Mouse (Mus musculus) lung, embryonic 15.5 days (tissue): ENCODE data around the gene Cul3. TPM values are rescaled to one million over a fixed set of nuclear protein-coding genes. Genes with fewer than 3 reads are reported as not detected.

ENCODE experiments used
- ATAC-seq: fragments of 200-750 bp; cut with Nextera tagmentation; 2 replicates; pipeline ENCODE4 v1.8.0; 2017; ENCODE audit warnings: moderate number of reproducible peaks, borderline replicate concordance; ENCODE audit not compliant: low FRiP score, low TSS enrichment; ENCODE audit errors: extremely low read depth
- H3K27ac ChIP-seq: fragments of 300-500 bp; sonication (generic); 2 replicates; pipeline ENCODE4 v1.5.1; 2015; ENCODE audit warnings: moderate library complexity, mild to moderate bottlenecking, inconsistent platforms
- H3K27me3 ChIP-seq: fragments of 300-500 bp; sonication (generic); 2 replicates; pipeline ENCODE4 v1.6.1; 2015; ENCODE audit warnings: inconsistent platforms
- H3K36me3 ChIP-seq: fragments of 300-500 bp; sonication (generic); 2 replicates; pipeline ENCODE4 v1.6.1; 2015; ENCODE audit warnings: inconsistent platforms
- H3K4me1 ChIP-seq: fragments of 300-500 bp; sonication (generic); 2 replicates; pipeline ENCODE4 v1.6.1; 2015; ENCODE audit warnings: inconsistent platforms
- H3K4me2 ChIP-seq: fragments of 300-500 bp; sonication (generic); 2 replicates; pipeline ENCODE4 v1.6.1; 2015; ENCODE audit warnings: inconsistent platforms, mild to moderate bottlenecking, moderate library complexity
- H3K4me3 ChIP-seq: fragments of 300-500 bp; sonication (generic); 2 replicates; pipeline ENCODE4 v1.5.1; 2015; ENCODE audit warnings: mild to moderate bottlenecking, inconsistent platforms
- H3K9ac ChIP-seq: fragments of 300-500 bp; sonication (generic); 2 replicates; pipeline ENCODE4 v1.6.1; 2015; ENCODE audit warnings: inconsistent platforms
- H3K9me3 ChIP-seq: fragments of 300-500 bp; sonication (generic); 2 replicates; pipeline ENCODE4 v1.6.1; 2016; ENCODE audit warnings: inconsistent platforms
- WGBS: fragments of 180-500 bp; shearing (Covaris S2); methylation state at CpG from one replicate; pipeline ENCODE4 v1.1.7; 2015; 5-methylcytosine and 5-hydroxymethylcytosine counted together
- polyA plus RNA-seq: library from polyadenylated mRNA; unstranded; fragments of >200 nt; fragmentation: Nextera tagmentation; extraction: Ambion mirVana; gene quantifications from 2 replicates; pipeline ENCODE4 v1.2.1, GENCODE M21; 2015

Cul3 gene
- polyA plus RNA-seq, 1 experiment from 2014 or later: 30.8 TPM

- Histone ChIP-seq H3K4me2 (no peak overlapping the region), H3K27me3 (no peaks in the 10 kb centered on the region), H3K36me3 (peaks cover 3% of the 10 kb centered on the region; the same call in 1 of the 2 replicates), H3K4me3 (no peak overlapping the region), H3K27ac (no peak overlapping the region), H3K4me1 (no peaks in the 10 kb centered on the region), H3K9ac (no peak overlapping the region), H3K9me3 (no peaks in the 10 kb centered on the region)
- WGBS: 81% methylated on average over 1 of the region's 1 CpGs
- ATAC-seq: no peak
These were observed 79.8 kb downstream of the Cul3 start for GRCm38 (mm10) chr1:80260443-80260842.

- 63% methylated on average over 4 of the region's 4 CpGs for WGBS
- H3K9ac ChIP-seq: no peak overlapping the region
- H3K4me2 ChIP-seq: no peak overlapping the region
- no peak overlapping the region for H3K4me3 ChIP-seq
- ATAC-seq: no peak
- H3K27me3 ChIP-seq: no peaks in the 10 kb centered on the region
- no peaks in the 10 kb centered on the region; the same call in 1 of the 2 replicates for H3K36me3 ChIP-seq
- H3K27ac ChIP-seq: no peak overlapping the region
- no peaks in the 10 kb centered on the region for H3K4me1 ChIP-seq
- H3K9me3 ChIP-seq: no peaks in the 10 kb centered on the region
These were observed 81.6 kb downstream of the Cul3 start for GRCm38 (mm10) chr1:80258632-80259031.

GRCm38 (mm10) chr1:80253309-80253708 lies 87.0 kb downstream of the Cul3 start:
- no peaks in the 10 kb centered on the region for H3K27me3 ChIP-seq
- ATAC-seq: no peak
- H3K9me3 ChIP-seq: no peaks in the 10 kb centered on the region
- H3K27ac ChIP-seq: no peak overlapping the region
- no peak overlapping the region for H3K4me3 ChIP-seq
- H3K36me3 ChIP-seq: no peaks in the 10 kb centered on the region
- no peak overlapping the region for H3K4me2 ChIP-seq
- no peaks in the 10 kb centered on the region for H3K4me1 ChIP-seq
- H3K9ac ChIP-seq: no peak overlapping the region

- Histone ChIP-seq H3K36me3 (no peaks in the 10 kb centered on the region), H3K4me1 (no peaks in the 10 kb centered on the region), H3K4me2 (no peak overlapping the region), H3K9ac (no peak overlapping the region), H3K9me3 (no peaks in the 10 kb centered on the region), H3K27ac (peak overlapping the region; percentile 5; the same call in 1 of the 2 replicates), H3K4me3 (no peak overlapping the region), H3K27me3 (no peaks in the 10 kb centered on the region)
- no peak for ATAC-seq
- 54% methylated on average over 5 of the region's 5 CpGs for WGBS
These were observed 90.0 kb downstream of the Cul3 start for GRCm38 (mm10) chr1:80250247-80250646.

GRCm38 (mm10) chr1:80247131-80247530 lies 93.1 kb downstream of the Cul3 start:
- H3K27me3 ChIP-seq: no peaks in the 10 kb centered on the region
- H3K4me1 ChIP-seq: no peaks in the 10 kb centered on the region
- H3K27ac ChIP-seq: no peak overlapping the region
- H3K4me2 ChIP-seq: no peak overlapping the region
- no peaks in the 10 kb centered on the region for H3K9me3 ChIP-seq
- no peak overlapping the region for H3K9ac ChIP-seq
- no peak overlapping the region for H3K4me3 ChIP-seq
- ATAC-seq: no peak
- no peaks in the 10 kb centered on the region for H3K36me3 ChIP-seq

- H3K27ac ChIP-seq: no peak overlapping the region
- H3K9ac ChIP-seq: no peak overlapping the region
- no peak for ATAC-seq
- no peaks in the 10 kb centered on the region for H3K27me3 ChIP-seq
- H3K4me2 ChIP-seq: no peak overlapping the region
- H3K36me3 ChIP-seq: no peaks in the 10 kb centered on the region
- no peaks in the 10 kb centered on the region for H3K9me3 ChIP-seq
- H3K4me3 ChIP-seq: no peak overlapping the region
- WGBS: 49% methylated on average over 3 of the region's 3 CpGs
- no peaks in the 10 kb centered on the region for H3K4me1 ChIP-seq
These were observed 96.2 kb downstream of the Cul3 start for GRCm38 (mm10) chr1:80244123-80244522.

GRCm38 (mm10) chr1:80241579-80241978 lies 98.7 kb downstream of the Cul3 start:
- H3K4me1 ChIP-seq: no peaks in the 10 kb centered on the region
- no peak overlapping the region for H3K4me2 ChIP-seq
- ATAC-seq: no peak
- H3K27ac ChIP-seq: no peak overlapping the region
- H3K36me3 ChIP-seq: no peaks in the 10 kb centered on the region
- no peaks in the 10 kb centered on the region for H3K27me3 ChIP-seq
- WGBS: 88% methylated on average over 6 of the region's 6 CpGs
- H3K4me3 ChIP-seq: no peak overlapping the region
- H3K9ac ChIP-seq: no peak overlapping the region
- no peaks in the 10 kb centered on the region for H3K9me3 ChIP-seq

- Histone ChIP-seq H3K36me3 (no peaks in the 10 kb centered on the region), H3K4me1 (no peaks in the 10 kb centered on the region), H3K27me3 (no peaks in the 10 kb centered on the region), H3K4me2 (no peak overlapping the region), H3K27ac (no peak overlapping the region), H3K9ac (no peak overlapping the region), H3K4me3 (no peak overlapping the region), H3K9me3 (no peaks in the 10 kb centered on the region)
- 44% methylated on average over 12 of the region's 12 CpGs for WGBS
- no peak for ATAC-seq
These were observed 100.1 kb downstream of the Cul3 start for GRCm38 (mm10) chr1:80240017-80240660.

GRCm38 (mm10) chr1:80239481-80239880 lies 100.8 kb downstream of the Cul3 start:
- H3K9me3 ChIP-seq: no peaks in the 10 kb centered on the region
- no peak overlapping the region for H3K9ac ChIP-seq
- ATAC-seq: no peak
- H3K4me3 ChIP-seq: no peak overlapping the region
- no peak overlapping the region for H3K4me2 ChIP-seq
- no peaks in the 10 kb centered on the region for H3K4me1 ChIP-seq
- H3K36me3 ChIP-seq: no peaks in the 10 kb centered on the region
- H3K27me3 ChIP-seq: no peaks in the 10 kb centered on the region
- no peak overlapping the region for H3K27ac ChIP-seq
- 76% methylated on average over 11 of the region's 11 CpGs for WGBS

GRCm38 (mm10) chr1:80236951-80237702 lies 103.2 kb downstream of the Cul3 start:
- Histone ChIP-seq H3K27ac (no peak overlapping the region), H3K4me2 (no peak overlapping the region), H3K4me3 (no peak overlapping the region), H3K36me3 (no peaks in the 10 kb centered on the region), H3K27me3 (no peaks in the 10 kb centered on the region), H3K9me3 (no peaks in the 10 kb centered on the region), H3K4me1 (no peaks in the 10 kb centered on the region), H3K9ac (no peak overlapping the region)
- 54% methylated on average over 11 of the region's 11 CpGs for WGBS
- ATAC-seq: no peak

GRCm38 (mm10) chr1:80236126-80236525 lies 104.2 kb downstream of the Cul3 start:
- no peaks in the 10 kb centered on the region for H3K36me3 ChIP-seq
- H3K9me3 ChIP-seq: no peaks in the 10 kb centered on the region
- ATAC-seq: no peak
- no peaks in the 10 kb centered on the region for H3K27me3 ChIP-seq
- no peak overlapping the region for H3K27ac ChIP-seq
- no peak overlapping the region for H3K4me3 ChIP-seq
- H3K4me2 ChIP-seq: no peak overlapping the region
- WGBS: 4% methylated on average over 1 of the region's 1 CpGs
- H3K9ac ChIP-seq: no peak overlapping the region
- no peaks in the 10 kb centered on the region for H3K4me1 ChIP-seq

- 71% methylated on average over 1 of the region's 1 CpGs for WGBS
- Histone ChIP-seq H3K27me3 (no peaks in the 10 kb centered on the region), H3K36me3 (no peaks in the 10 kb centered on the region), H3K4me1 (no peaks in the 10 kb centered on the region), H3K4me2 (no peak overlapping the region), H3K9me3 (no peaks in the 10 kb centered on the region), H3K9ac (no peak overlapping the region), H3K4me3 (no peak overlapping the region), H3K27ac (no peak overlapping the region)
- ATAC-seq: no peak
These were observed 109.7 kb downstream of the Cul3 start for GRCm38 (mm10) chr1:80230612-80231011.
